Mouse (Mus musculus): Measurements from ENCODE around the gene Ndufc1.
"Not testable (repeated sequence)": the region's sequence is repeated elsewhere in the genome, so short reads cannot be mapped to it uniquely, and the experiment has no call there.

The Ndufc1 gene

DNA sequence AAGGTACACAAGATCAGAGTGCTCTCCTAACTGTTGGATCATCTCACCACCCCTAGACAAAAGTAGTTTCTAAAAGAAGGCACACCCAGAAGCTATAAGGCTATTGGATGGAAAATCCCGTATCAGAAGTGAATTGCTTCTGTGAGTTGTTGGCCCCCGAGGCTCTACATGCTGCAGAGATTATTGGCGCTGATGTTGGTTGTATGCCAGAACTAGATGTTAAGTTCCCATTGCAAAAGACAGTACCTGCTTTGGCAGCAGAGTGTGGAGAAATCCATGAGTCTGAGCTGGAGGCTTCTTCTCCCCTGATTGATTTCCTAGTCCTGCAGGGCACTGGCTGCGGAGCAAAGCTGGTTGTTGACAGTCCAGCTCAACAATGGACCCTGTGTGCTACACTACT, 40.8 kb downstream of the Ndufc1 start:
- no peak for ATAC-seq (ENCODE audit: low TSS enrichment)

- ATAC-seq (ENCODE audit: low TSS enrichment), result no peak
These were observed 41.9 kb downstream of the Ndufc1 start for GRCm38 (mm10) chr3:51366926-51367325.

DNA sequence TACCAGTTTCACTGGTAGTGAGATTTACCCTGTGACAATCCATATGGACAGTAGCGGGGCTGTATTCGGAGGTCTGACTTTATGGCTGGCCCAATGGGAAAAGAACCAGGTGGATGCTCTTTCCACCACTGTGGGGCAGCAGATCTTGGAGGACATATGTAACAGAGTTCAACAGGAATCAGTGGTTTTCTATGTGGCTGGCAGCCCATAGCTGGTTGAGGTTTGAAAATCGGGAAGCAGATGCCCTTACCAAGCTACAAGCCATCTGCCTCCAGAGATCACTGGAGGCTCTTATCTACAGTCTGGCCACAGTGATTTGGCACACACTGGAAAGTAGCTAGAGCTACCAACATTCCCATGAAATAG, 43.3 kb downstream of the Ndufc1 start:
- no peak for ATAC-seq (ENCODE audit: low TSS enrichment)

- peak; percentile 98 for ATAC-seq (ENCODE audit: low TSS enrichment)
These were observed 43.9 kb downstream of the Ndufc1 start for GRCm38 (mm10) chr3:51364703-51365516.

GRCm38 (mm10) chr3:51361066-51361465, 47.7 kb downstream of the Ndufc1 start:
- no peak for ATAC-seq (ENCODE audit: low TSS enrichment)

DNA sequence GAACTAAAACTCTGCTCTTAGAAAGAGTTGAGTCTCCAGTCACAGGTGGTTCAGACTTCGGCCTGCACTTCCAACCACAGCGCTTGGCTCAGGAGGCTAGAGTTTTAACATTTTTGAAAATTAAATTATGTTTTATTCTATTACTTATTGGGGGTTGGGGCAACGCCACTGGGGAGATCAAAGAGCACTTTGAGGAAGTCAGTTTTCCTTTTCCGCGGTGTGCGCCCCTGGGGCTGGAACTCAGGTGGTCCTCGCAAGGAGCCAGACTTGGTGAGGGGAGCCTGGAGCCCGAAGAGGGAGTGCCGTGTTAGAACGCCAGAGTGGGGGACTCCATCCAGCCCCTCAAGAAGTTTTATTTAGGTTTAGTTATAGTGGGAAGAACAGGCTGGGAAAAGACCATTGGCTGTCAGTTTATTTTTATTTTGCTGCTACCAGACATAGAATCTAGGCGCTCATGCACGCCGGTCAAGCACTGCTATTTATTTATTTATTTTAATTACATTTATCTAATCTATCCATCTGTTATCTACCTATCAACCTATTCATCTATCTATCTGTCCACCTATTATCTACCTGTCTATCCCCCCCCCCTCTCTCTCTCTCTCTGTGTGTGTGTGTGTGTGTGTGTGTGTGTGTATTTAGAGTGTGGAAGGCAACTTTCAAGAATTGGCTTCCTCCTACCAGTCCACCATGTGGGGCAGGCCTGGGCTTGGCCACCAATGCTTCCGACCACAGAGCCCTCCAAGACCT, 49.1 kb downstream of the Ndufc1 start:
- no peak for ATAC-seq (ENCODE audit: low TSS enrichment)

DNA sequence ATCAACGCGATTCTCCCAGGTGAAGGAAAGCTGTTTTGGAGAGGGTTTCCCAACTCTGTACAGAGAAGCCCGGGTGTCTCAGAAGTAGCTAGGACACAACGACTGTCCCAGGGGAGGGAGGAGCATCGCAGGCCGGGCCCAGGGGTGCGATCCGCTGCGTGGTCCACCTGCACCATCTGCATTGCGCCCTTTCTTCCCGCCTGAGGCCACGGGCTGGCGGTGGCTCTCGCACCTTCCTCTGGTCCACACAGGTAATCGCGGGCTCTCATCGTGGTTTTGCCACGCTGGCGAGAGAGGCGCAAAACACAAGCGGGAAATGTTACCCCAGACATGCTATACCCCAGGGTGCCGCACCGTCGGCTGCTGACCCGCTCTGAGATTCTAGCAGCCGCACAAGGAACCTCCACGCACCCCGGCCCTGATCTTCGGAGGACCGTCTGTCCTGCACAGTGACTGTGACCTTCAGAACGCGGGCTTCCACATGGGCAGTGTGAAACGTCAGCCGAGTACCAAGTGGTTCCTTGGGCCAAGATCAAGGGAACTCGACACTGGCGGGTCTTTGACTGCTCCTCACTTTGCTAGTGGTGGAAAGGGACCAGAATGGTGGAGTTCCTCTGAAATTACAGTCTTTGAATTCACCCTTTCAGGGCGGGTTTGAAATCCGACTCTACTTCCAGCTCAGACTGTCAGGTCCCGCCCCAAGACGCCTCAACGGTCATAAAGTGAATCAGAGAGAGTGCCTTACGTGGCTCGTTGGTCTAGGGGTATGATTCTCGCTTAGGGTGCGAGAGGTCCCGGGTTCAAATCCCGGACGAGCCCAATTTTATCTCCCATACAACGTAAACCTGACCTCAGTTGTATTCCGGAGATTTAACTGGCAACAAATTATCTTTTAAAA, 49.9 kb downstream of the Ndufc1 start:
- peak; percentile 53 for ATAC-seq (ENCODE audit: low TSS enrichment)

DNA sequence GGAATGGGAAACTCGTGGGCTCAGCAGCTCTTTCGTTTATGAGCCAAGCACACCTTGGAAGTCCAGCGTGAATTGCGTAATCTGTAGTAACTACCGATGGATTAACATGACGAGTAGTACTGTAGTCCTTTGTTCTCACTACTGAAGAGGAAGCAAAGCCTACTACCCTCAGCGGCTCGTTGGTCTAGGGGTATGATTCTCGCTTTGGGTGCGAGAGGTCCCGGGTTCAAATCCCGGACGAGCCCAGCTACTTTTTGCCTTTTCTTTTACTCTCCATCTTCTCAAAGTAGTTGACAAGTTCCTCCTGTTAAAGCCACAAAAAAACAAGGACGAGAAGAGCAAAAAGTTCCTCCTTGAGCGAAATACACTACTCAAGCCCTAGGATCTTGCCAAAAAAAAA, 50.6 kb downstream of the Ndufc1 start:
- ATAC-seq (ENCODE audit: low TSS enrichment), result no peak

GRCm38 (mm10) chr3:51357624-51358023, 51.2 kb downstream of the Ndufc1 start:
- ATAC-seq (ENCODE audit: low TSS enrichment), result no peak

DNA sequence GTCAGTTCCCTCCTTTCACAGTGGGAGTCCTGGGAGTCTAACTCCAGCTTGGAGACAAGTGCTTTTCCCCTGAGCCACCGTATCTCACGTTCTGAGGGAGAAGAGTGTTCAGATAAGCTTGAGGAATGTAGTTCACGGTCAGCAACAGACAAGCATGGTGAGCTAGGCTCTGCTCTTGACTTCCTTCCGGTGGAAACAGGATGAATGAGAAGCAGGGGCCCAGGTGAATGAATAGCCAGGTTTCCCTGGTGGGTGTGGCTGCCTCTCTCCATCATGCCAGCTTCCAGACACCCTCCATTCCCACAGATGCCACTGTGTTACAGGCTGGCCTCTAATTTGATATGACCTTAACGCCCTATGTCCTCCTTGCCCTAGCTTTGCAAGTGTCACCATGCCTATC, 51.7 kb downstream of the Ndufc1 start:
- ATAC-seq (ENCODE audit: low TSS enrichment), result no peak

- not testable (repeated sequence) for ATAC-seq (ENCODE audit: low TSS enrichment)
These were observed 53.8 kb downstream of the Ndufc1 start for GRCm38 (mm10) chr3:51354956-51355355.
